Mouse (Mus musculus) gastrocnemius, postnatal 4 days (tissue): ENCODE measurements at regions not wholly inside any gene's neighbourhood (a gene's known extent, or its start where the extent isn't known, plus 50 kb on each side); places are given as distances from the start of the nearest gene placed in this dataset.
A peak's percentile ranks its signal among the peaks of the same experiment; 100 is the strongest.

Source experiments
- DNase-seq, 2 experiments: peaks; one replicate each; pipeline ENCODE4 v3.0.0; 2021 to 2022; ENCODE audit warnings: low spot score in 2 of 2, mixed read lengths in 2 of 2

- DNase-seq: no peak
Observed at GRCm38 (mm10) chr11:90802569-90803363, 114.6 kb upstream of the Tom1l1 start.

- no peak for DNase-seq
Observed at GRCm38 (mm10) chr11:90797577-90797976, 109.4 kb upstream of the Tom1l1 start.

- DNase-seq: no peak
Observed at GRCm38 (mm10) chr11:90783537-90783936, 95.4 kb upstream of the Tom1l1 start.

- no peak for DNase-seq
Observed at GRCm38 (mm10) chr11:90782975-90783374, 94.8 kb upstream of the Tom1l1 start.

- no peak for DNase-seq
Observed at GRCm38 (mm10) chr11:90775752-90776151, 87.6 kb upstream of the Tom1l1 start.

- no peak for DNase-seq
Observed at GRCm38 (mm10) chr11:90755981-90756380, 67.8 kb upstream of the Tom1l1 start.

GRCm38 (mm10) chr11:90748448-90748847 is 60.3 kb upstream of the Tom1l1 start:
- DNase-seq: no peak

- no peak for DNase-seq
Observed at GRCm38 (mm10) chr11:90741952-90742617, 53.9 kb upstream of the Tom1l1 start.

- peak in 1 of 2 experiments; percentile 9 for DNase-seq
Observed at GRCm38 (mm10) chr11:90739501-90739900, 51.3 kb upstream of the Tom1l1 start.

- DNase-seq: no peak
Observed at GRCm38 (mm10) chr11:90738741-90739140, 50.6 kb upstream of the Tom1l1 start.
